ENCODE assay signal across 8 mouse cellular contexts in genomic region chr10:78245225-78245547, GRCm38 (mm10). TPM values are rescaled to one million over a fixed set of nuclear protein-coding genes. Genes with fewer than 3 reads are reported as not detected.
A peak's percentile ranks its signal among the peaks of the same experiment; 100 is the strongest.
DNase-seq lines count a peak whose midpoint lies in the region; ATAC-seq and TF ChIP-seq lines count a peak whose summit lies in the region.

No protein-coding gene starts in this region.

- no peaks in the 10 kb centered on the region for H3K27me3 ChIP-seq in embryonic facial prominence, embryonic 14.5 days (replicated peaks; ENCODE audit: control insufficient read depth, insufficient read depth, low read length)
- H3K27me3 ChIP-seq in intestine, embryonic 16.5 days (replicated peaks; ENCODE audit: control insufficient read depth, insufficient read depth, low read length), result no peaks in the 10 kb centered on the region
- no peaks in the 10 kb centered on the region for H3K27me3 ChIP-seq in neural tube, embryonic 14.5 days (ENCODE audit: control insufficient read depth, insufficient read depth, low read length)

- ATAC-seq in embryonic facial prominence, embryonic 14.5 days (ENCODE audit: low read depth), result no peak; the same call in 1 of the 2 replicates
- no peak for ATAC-seq in intestine, embryonic 16.5 days
- ATAC-seq in neural tube, embryonic 14.5 days (ENCODE audit: low read depth), result no peak

- peaks cover 5% of the 10 kb centered on the region; the same call in 1 of the 2 replicates for H3K4me1 ChIP-seq in lung, adult 2 months (ENCODE audit: control insufficient read depth, insufficient read depth, low read length)
- H3K4me1 ChIP-seq in embryonic facial prominence, embryonic 14.5 days (ENCODE audit: control insufficient read depth, insufficient read depth, low read length), result peaks cover 12% of the 10 kb centered on the region; the same call in 1 of the 2 replicates
- H3K4me1 ChIP-seq in intestine, embryonic 16.5 days (ENCODE audit: control insufficient read depth, insufficient read depth, low read length), result peaks cover 17% of the 10 kb centered on the region
- H3K4me1 ChIP-seq in neural tube, embryonic 14.5 days (ENCODE audit: control insufficient read depth, insufficient read depth, low read length), result peaks cover 17% of the 10 kb centered on the region

- intact Hi-C loops in gastrocnemius, postnatal 14 days (cut with DNase I; ENCODE audit: low total_unique reads), result no loop called here

- peak overlapping the region; percentile 52; the same call in 1 of the 2 replicates for H3K27ac ChIP-seq in embryonic facial prominence, embryonic 14.5 days (replicated peaks; ENCODE audit: low read depth, low read length)
- 0 out of 2 replicates have a peak overlapping the region, but pooled peaks have one; percentile 47 for H3K27ac ChIP-seq in intestine, embryonic 16.5 days (ENCODE audit: low read length)
- peak overlapping the region; percentile 87 for H3K27ac ChIP-seq in neural tube, embryonic 14.5 days (ENCODE audit: low read depth, low read length)

- no peak for DNase-seq in lung, adult 2 months
- DNase-seq in lung, postnatal 10 days, result no peak
- DNase-seq in embryonic facial prominence, embryonic 14.5 days (ENCODE audit: low spot score), result no peak
- no peak for DNase-seq in urinary bladder, postnatal 10 days (ENCODE audit: low spot score)
- DNase-seq in gastrocnemius, postnatal 14 days, result no peak
- no peak for DNase-seq in frontal cortex, adult 2 months (ENCODE audit: extremely low spot score in 1 of 2, low spot score in 1 of 2)

- no peak for TF ChIP-seq CTCF in lung, adult 2 months (IDR thresholded peaks at IDR 0.05; ENCODE audit: insufficient read depth, low read length)

- H3K9me3 ChIP-seq in embryonic facial prominence, embryonic 14.5 days (ENCODE audit: control insufficient read depth, low read length), result no peaks in the 10 kb centered on the region
- no peaks in the 10 kb centered on the region for H3K9me3 ChIP-seq in intestine, embryonic 16.5 days (ENCODE audit: control insufficient read depth, low read length)
- no peaks in the 10 kb centered on the region for H3K9me3 ChIP-seq in neural tube, embryonic 14.5 days (ENCODE audit: control insufficient read depth, low read length)

- WGBS in lung, adult 2 months, result 10% methylated on average over 7 of the region's 7 CpGs
- WGBS in embryonic facial prominence, embryonic 14.5 days, result 13% methylated on average over 7 of the region's 7 CpGs
- WGBS in intestine, embryonic 16.5 days, result 17% methylated on average over 7 of the region's 7 CpGs
- 18% methylated on average over 7 of the region's 7 CpGs for WGBS in neural tube, embryonic 14.5 days

- H3K4me2 ChIP-seq in embryonic facial prominence, embryonic 14.5 days (ENCODE audit: low read depth, low read length), result peak overlapping the region; percentile 98
- H3K4me2 ChIP-seq in intestine, embryonic 16.5 days (ENCODE audit: low read depth, low read length), result peak overlapping the region; percentile 96
- peak overlapping the region; percentile 82 for H3K4me2 ChIP-seq in neural tube, embryonic 14.5 days (ENCODE audit: low read depth, low read length)

- H3K36me3 ChIP-seq in embryonic facial prominence, embryonic 14.5 days (ENCODE audit: control insufficient read depth, insufficient read depth, low read length), result no peaks in the 10 kb centered on the region
- no peaks in the 10 kb centered on the region for H3K36me3 ChIP-seq in intestine, embryonic 16.5 days (ENCODE audit: control insufficient read depth, insufficient read depth, low read length)
- no peaks in the 10 kb centered on the region for H3K36me3 ChIP-seq in neural tube, embryonic 14.5 days (ENCODE audit: control insufficient read depth, insufficient read depth, low read length)

- peak overlapping the region; percentile 83 for H3K4me3 ChIP-seq in lung, adult 2 months (replicated peaks; ENCODE audit: extremely low read depth, low read depth, low read length)
- peak overlapping the region; percentile 81 for H3K4me3 ChIP-seq in embryonic facial prominence, embryonic 14.5 days (ENCODE audit: low read depth, low read length)
- H3K4me3 ChIP-seq in intestine, embryonic 16.5 days (ENCODE audit: low read length), result peak overlapping the region; percentile 89
- H3K4me3 ChIP-seq in neural tube, embryonic 14.5 days (ENCODE audit: low read depth, low read length), result peak overlapping the region; percentile 77

- no peak for TF ChIP-seq POLR2A in lung, adult 2 months (IDR thresholded peaks at IDR 0.05; ENCODE audit: borderline replicate concordance, extremely low read depth, low read depth, low read length)

- peak overlapping the region; percentile 90 for H3K9ac ChIP-seq in embryonic facial prominence, embryonic 14.5 days (ENCODE audit: low read depth, low read length)
- peak overlapping the region; percentile 84 for H3K9ac ChIP-seq in intestine, embryonic 16.5 days (ENCODE audit: low read depth, low read length)
- peak overlapping the region; percentile 76 for H3K9ac ChIP-seq in neural tube, embryonic 14.5 days (replicated peaks; ENCODE audit: low read depth, low read length)

RNA-seq across cellular contexts. Expression of gene Trappc10, which starts 0.7 kb away (rescaled TPM):
- 45.4 and 50.0 TPM in 2 replicates for polyA plus RNA-seq in lung, adult 2 months (2012; rRNA removed)
- polyA plus RNA-seq in embryonic facial prominence, embryonic 14.5 days (2014; fragmentation: Nextera tagmentation; extraction: Ambion mirVana), result 16.4 and 17.4 TPM in 2 replicates
- 3.3 and 4.9 TPM in 2 replicates for polyA plus RNA-seq in intestine, embryonic 16.5 days (2015; fragmentation: Nextera tagmentation; extraction: Ambion mirVana)
- 28.4 and 43.2 TPM in 2 replicates for polyA plus RNA-seq in neural tube, embryonic 14.5 days (2014; fragmentation: Nextera tagmentation; extraction: Ambion mirVana)
- 10 to 100 TPM; 30.3 to 31.7 TPM for total RNA-seq in gastrocnemius, postnatal 14 days (2021)
- 53.7 and 63.0 TPM in 2 replicates for polyA plus RNA-seq in frontal cortex, adult 2 months (2012; rRNA removed)
